Mouse (Mus musculus) adrenal gland, postnatal 14 days (tissue): ENCODE measurements around the gene Zcchc7. TPM values are rescaled to one million over a fixed set of nuclear protein-coding genes. Genes with fewer than 3 reads are reported as not detected.

Experiments
- DNase-seq: peaks from one replicate; pipeline ENCODE4 v3.0.0; 2021; ENCODE audit warnings: mixed read lengths
- long read RNA-seq, 2 experiments: library from polyadenylated mRNA; stranded (forward); transcript quantifications; one replicate each; pipeline ENCODE4 v2.0.0; 2021
- total RNA-seq: library from RNA; stranded (reverse); gene quantifications from 2 replicates; pipeline ENCODE4 v1.2.3, GENCODE M21; 2021

Zcchc7 gene
- total RNA-seq = 46.8 and 51.3 TPM in 2 replicates
- long read RNA-seq, experiment 1, partial matches to known transcripts = 0 of 5 reads
- long read RNA-seq, experiment 1, other reads (novel, unspliced or antisense) = 3 of 5 reads
- long read RNA-seq, experiment 2, partial matches to known transcripts = 0 of 6 reads
- long read RNA-seq, experiment 2, other reads (novel, unspliced or antisense) = 5 of 6 reads

- no peak for DNase-seq
Observed at GRCm38 (mm10) chr4:44755553-44756133, at the start of gene Zcchc7. TSS of gene Zcchc7 (plus strand) at chr4:44755877.

GRCm38 (mm10) chr4:44705967-44706366 lies 49.7 kb upstream of the Zcchc7 start:
- DNase-seq = no peak

- no peak for DNase-seq
Observed at GRCm38 (mm10) chr4:44706865-44707264, 48.8 kb upstream of the Zcchc7 start.

GRCm38 (mm10) chr4:44708311-44708710 lies 47.4 kb upstream of the Zcchc7 start:
- no peak for DNase-seq

- DNase-seq = no peak
Observed at GRCm38 (mm10) chr4:44709091-44709695, 46.5 kb upstream of the Zcchc7 start.

DNA sequence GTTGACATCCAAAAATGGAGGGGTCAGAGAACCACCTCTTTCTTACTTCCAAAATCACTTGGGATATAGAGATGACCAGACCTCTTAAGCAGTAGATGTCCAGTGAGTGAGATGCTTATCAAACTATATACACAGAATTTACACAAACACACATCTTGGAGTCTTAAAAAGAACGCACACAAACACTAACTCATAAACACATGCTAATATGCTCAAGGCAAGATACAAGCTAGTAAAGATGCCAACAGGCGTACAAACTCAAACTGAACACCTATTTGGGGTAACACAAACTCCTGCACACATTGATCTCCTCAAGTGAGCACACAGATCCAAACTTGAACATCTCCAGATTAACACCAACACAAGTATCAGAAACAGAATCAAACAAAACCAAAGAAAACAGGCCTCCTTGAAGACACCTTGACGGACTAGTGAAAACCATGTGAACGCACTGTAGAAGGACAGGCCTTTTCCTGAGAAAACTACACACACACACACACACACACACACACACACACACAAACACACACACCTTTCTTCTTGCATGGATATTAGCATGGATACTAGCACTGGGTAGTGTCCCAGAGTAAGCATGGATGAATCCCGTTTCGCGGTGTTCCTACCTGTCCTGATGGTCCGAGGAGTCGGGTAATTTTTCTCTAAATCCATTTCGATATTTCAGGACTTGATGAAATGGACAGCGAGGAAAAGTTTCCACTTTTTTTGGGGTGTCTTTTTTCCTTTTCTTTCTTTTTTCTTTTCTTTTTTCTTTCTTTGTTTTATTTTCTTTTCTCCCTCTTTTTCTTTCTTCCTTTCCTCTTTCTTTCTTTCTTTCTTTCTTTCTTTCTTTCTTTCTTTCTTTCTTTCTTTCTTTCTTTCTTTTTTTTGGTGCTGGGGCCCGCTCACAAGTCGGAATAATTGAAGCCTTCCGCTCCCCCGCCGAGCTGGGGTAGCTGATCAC lies 45.7 kb upstream of the Zcchc7 start, which contains the start of gene Pax5:
TSS of gene Pax5 (minus strand) at position 748 of the 961 bp plus-strand sequence.
- DNase-seq = no peak

DNA sequence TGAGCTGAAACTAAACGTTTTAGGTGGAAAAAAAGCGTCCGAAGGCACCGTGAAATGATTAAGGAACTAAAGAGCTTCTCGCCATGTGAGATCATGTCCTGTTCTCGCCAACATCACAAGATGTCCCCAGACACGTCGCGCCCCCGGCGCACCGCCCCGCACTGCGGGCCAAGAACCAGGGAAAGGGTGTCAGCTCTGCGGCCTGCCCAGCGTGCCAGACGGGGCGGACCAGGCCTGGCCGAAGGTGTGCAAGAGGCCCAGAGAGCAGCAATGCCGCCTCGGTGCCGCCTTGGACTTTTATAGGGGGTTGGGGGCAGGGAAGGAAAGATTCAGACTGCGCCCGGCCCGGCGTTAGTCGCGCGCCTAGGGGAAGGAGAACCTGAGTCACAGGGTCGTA lies 45.0 kb upstream of the Zcchc7 start:
- peak; percentile 16 for DNase-seq

- no peak for DNase-seq
Observed at GRCm38 (mm10) chr4:44711136-44711900, 44.4 kb upstream of the Zcchc7 start.

GRCm38 (mm10) chr4:44712051-44712700 lies 43.5 kb upstream of the Zcchc7 start:
- peak; percentile 21 for DNase-seq

DNA sequence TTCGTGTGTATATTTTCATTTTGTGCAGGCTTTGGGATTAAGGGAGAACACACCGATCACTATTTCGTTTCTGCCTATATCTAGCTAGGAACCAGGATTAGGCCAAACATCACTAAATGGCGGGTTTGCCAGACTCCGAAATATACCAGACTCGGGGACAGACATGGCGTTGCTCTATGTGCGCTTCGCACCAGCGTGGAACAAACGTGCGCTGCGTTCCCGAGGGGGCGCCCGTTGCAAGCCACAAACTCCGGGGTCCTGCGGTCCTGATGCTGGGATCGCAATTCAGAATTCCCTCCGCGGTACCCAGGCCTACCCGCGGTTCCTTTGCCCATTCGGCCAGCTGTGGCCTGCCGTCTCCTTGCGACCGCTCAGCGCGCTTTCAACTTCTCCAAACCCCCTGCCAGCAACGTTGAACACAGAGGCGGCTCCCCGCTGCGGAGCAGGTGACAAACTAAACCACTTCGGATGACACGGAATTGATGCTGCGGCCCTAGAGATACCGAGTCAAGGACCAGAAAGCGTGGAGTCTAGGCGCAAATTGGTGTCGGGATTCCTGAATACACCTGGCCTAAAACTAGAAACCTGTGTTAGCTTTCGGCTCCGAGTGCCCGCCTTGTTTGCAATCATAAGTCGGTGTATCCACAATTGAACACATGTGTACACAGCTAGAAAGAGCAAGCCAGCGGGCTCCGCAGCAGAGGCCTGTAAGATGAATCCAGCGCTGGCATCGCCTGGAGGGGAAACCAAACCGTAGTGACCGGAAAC lies 42.7 kb upstream of the Zcchc7 start:
- DNase-seq = peak; percentile 18

- peak; percentile 16 for DNase-seq
Observed at GRCm38 (mm10) chr4:44713554-44714051, 42.1 kb upstream of the Zcchc7 start.

- DNase-seq = no peak
Observed at GRCm38 (mm10) chr4:44714111-44714621, 41.5 kb upstream of the Zcchc7 start.

DNA sequence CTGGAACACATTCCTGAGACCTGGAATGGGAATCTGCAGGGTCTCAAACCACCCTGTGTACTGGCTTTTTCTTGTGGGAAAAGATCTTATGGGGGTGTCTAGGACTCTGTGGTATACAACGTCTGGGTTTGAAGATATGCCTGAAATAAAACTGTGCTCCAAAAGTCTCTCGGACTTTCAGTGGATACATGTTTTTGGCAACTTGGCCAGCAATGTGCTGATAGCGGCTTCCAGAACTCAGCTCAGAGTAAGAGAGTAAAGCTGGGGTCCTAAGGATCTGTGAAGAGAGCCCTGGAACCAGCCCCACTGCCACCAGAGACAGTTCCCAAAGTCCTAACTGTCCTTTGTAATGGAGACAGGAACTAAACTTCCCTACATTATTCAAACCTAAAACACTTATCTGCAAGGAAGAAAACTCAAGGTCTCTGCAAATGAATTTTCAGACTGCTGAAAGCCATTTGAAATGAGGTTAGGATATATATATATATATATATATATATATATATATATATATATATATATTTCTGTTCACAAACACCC lies 40.0 kb upstream of the Zcchc7 start:
- DNase-seq = no peak

DNA sequence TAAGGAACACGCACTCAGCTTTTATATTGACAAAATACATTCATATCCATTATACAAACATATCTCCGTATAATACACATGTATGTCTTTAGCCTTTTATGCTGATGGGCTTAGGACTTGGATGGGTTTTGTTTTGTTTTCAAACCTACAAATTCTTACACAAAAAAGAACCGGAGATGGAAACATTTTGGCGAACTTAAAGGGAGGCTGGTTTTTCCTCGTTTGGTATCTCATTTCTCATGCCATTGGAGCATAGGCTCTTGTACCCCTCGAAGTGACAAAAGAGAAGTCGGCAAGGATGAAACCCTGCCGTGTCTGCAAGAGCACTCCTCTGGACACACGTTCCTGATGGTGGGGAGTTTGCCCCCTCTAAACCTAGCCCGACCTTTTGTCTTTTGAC lies 39.3 kb upstream of the Zcchc7 start:
- no peak for DNase-seq

DNA sequence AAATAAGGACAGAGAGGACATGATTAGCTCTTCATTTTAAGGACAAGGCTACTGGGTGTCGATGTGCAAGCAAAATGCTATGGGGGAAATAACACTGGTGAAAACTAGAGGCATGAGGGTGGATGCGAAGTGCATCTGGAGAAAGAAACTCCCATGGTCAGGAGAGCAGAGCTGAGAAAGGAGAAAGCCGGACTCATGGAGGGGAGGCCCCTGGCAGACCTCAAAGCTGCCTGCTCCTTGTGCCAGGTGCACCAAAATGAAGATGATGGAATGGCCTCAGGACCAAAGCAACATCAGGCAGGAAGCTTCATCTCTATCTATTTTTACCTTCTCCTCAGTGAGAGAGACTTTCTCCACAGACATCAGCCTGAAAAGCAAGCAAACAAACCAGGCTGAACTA lies 38.0 kb upstream of the Zcchc7 start:
- DNase-seq = no peak

GRCm38 (mm10) chr4:44720046-44720445 lies 35.6 kb upstream of the Zcchc7 start:
- DNase-seq = no peak

- no peak for DNase-seq
Observed at GRCm38 (mm10) chr4:44721237-44721636, 34.4 kb upstream of the Zcchc7 start.

- no peak for DNase-seq
Observed at GRCm38 (mm10) chr4:44740471-44740870, 15.2 kb upstream of the Zcchc7 start.

GRCm38 (mm10) chr4:44756134-44756951 lies 666 bp downstream of the Zcchc7 start:
- peak; percentile 96 for DNase-seq
